Mouse (Mus musculus) T-cell, adult 66 days (primary cell): ENCODE results near the gene Cd33. TPM values are rescaled to one million over a fixed set of nuclear protein-coding genes. Genes with fewer than 3 reads are reported as not detected.

Source experiments
- total RNA-seq, 2 experiments: library from RNA; stranded (reverse); gene quantifications; 3 replicates in 1 of 2; 4 replicates in 1 of 2; pipeline ENCODE4 v1.2.4; 2023

Gene Cd33
- total RNA-seq: 1 to 10 TPM in 1 of 2 experiments, under 1 TPM in 1; 0.96 to 1.0 TPM

GRCm38 (mm10) chr7:43544225-43544977, at the start of gene Cd33:
TSS of gene Cd33 (minus strand) at chr7:43544428.

GRCm38 (mm10) chr7:43579440-43580171, 35.4 kb upstream of the Cd33 start, which contains the start of gene Zfp719:
TSS of gene Zfp719 (plus strand) at chr7:43579610.

GRCm38 (mm10) chr7:43562006-43562633, 17.9 kb upstream of the Cd33 start, which contains the start of gene Zfp658:
TSS of gene Zfp658 (plus strand) at chr7:43562256.

GRCm38 (mm10) chr7:43489631-43490125, 54.5 kb downstream of the Cd33 start, which contains the start of gene Iglon5:
TSS of gene Iglon5 (minus strand) at chr7:43490075.

Other genes with a start within 250 kb of the Cd33 start
- 10 to 100 TPM; 29.2 to 29.4 TPM for gene Zfp715, start 231.1 kb downstream of the Cd33 start, total RNA-seq
- under 1 TPM in 1 of 2 experiments, not detected in 1; 0.26 TPM for gene Siglecf, start 193.1 kb downstream of the Cd33 start, total RNA-seq
- 1 to 10 TPM; 1.7 to 1.8 TPM for gene Siglecg, start 136.2 kb downstream of the Cd33 start, total RNA-seq
- not detected for gene Lim2, start 116.8 kb downstream of the Cd33 start, total RNA-seq
- gene Nkg7, start 107.4 kb downstream of the Cd33 start, total RNA-seq: 100 to 1,000 TPM; 158 to 182 TPM
- under 1 TPM in 1 of 2 experiments, not detected in 1; 0.90 TPM for gene Cldnd2, start 103.6 kb downstream of the Cd33 start, total RNA-seq
- gene Etfb, start 100.3 kb downstream of the Cd33 start, total RNA-seq: 10 to 100 TPM; 27.9 to 44.7 TPM
- not detected for gene Gm45233, start 100.3 kb downstream of the Cd33 start, total RNA-seq
- gene Vsig10l, start 81.3 kb downstream of the Cd33 start, total RNA-seq: 1 to 10 TPM in 1 of 2 experiments, under 1 TPM in 1; 0.36 to 1.1 TPM
- gene Iglon5, start 54.4 kb downstream of the Cd33 start, total RNA-seq: not detected
- gene 4931406B18Rik, start 38.5 kb downstream of the Cd33 start, total RNA-seq: not detected
- gene Zfp658, start 17.8 kb upstream of the Cd33 start, total RNA-seq: 1 to 10 TPM; 8.2 TPM
- 10 to 100 TPM in 1 of 2 experiments, 1 to 10 TPM in 1; 9.2 to 18.9 TPM for gene Zfp719, start 35.2 kb upstream of the Cd33 start, total RNA-seq
- not detected for gene Zfp819, start 62.7 kb upstream of the Cd33 start, total RNA-seq
- gene Ceacam18, start 90.3 kb upstream of the Cd33 start, total RNA-seq: not detected
- 1 to 10 TPM; 1.3 to 2.4 TPM for gene Siglece, start 115.7 kb upstream of the Cd33 start, total RNA-seq
- gene Ctu1, start 127.6 kb upstream of the Cd33 start, total RNA-seq: 10 to 100 TPM in 1 of 2 experiments, 1 to 10 TPM in 1; 9.6 to 10.0 TPM
- gene Klk14, start 146.0 kb upstream of the Cd33 start, total RNA-seq: not detected
- not detected for gene Klk13, start 168.1 kb upstream of the Cd33 start, total RNA-seq
- gene Klk12, start 224.5 kb upstream of the Cd33 start, total RNA-seq: not detected
- not detected for gene Klk11, start 230.2 kb upstream of the Cd33 start, total RNA-seq
- not detected for gene Klk10, start 236.6 kb upstream of the Cd33 start, total RNA-seq
- not detected for gene Klk9, start 247.5 kb upstream of the Cd33 start, total RNA-seq